Mouse (Mus musculus): Measurements from ENCODE around the gene Lsm14a.

GRCm38 (mm10) chr7:34321119-34321518 is 72.0 kb downstream of the Lsm14a start:
- no peak for TF ChIP-seq POLR2A (IDR thresholded peaks at IDR 0.05; ENCODE audit: control insufficient read depth, extremely low read depth, insufficient read depth, low read length, poor library complexity)
- TF ChIP-seq CTCF (IDR thresholded peaks at IDR 0.05; ENCODE audit: borderline replicate concordance, control insufficient read depth, extremely low read depth, insufficient read depth, low read length, poor library complexity), result no peak
